In genomic region chr16:23513401-23513800, GRCm38 (mm10) we compare ENCODE assay signal across 26 mouse cellular contexts. TPM values are rescaled to one million over a fixed set of nuclear protein-coding genes. Genes with fewer than 3 reads are reported as not detected.
"Had no signal": no experiment of that assay in that cellular context is flagged by ENCODE, and none has a peak within 500 bp of the region (broad histone marks: within the 10 kb centered on the region; RNA-seq: fewer than 3 reads in every experiment).

No protein-coding gene starts in this region.

- H3K9ac ChIP-seq: heart, embryonic 12.5 days; hindbrain, embryonic 12.5 days; hindbrain, embryonic 14.5 days; intestine, embryonic 15.5 days; limb, embryonic 12.5 days; liver, embryonic 12.5 days had no signal

- H3K4me3 ChIP-seq: heart, embryonic 10.5 days; heart, embryonic 12.5 days; hindbrain, embryonic 10.5 days; hindbrain, embryonic 12.5 days; intestine, embryonic 15.5 days; layer of hippocampus, adult 2 months; left cerebral cortex, adult 2 months; limb, embryonic 10.5 days; limb, embryonic 12.5 days; liver, embryonic 12.5 days had no signal

- H3K4me1 ChIP-seq: hindbrain, embryonic 10.5 days; limb, embryonic 10.5 days; limb, embryonic 12.5 days had no signal

- H3K27me3 ChIP-seq: hindbrain, embryonic 12.5 days; intestine, embryonic 15.5 days; limb, embryonic 12.5 days; liver, embryonic 12.5 days had no signal

- DNase-seq: gastrocnemius, postnatal 14 days; gastrocnemius, postnatal 36 days; heart, adult 18-20 months; heart, postnatal 10 days; heart, postnatal 4 days; kidney, adult 18-20 months; kidney, adult 8-10 months; kidney, postnatal 10 days; kidney, postnatal 25 days; kidney, postnatal 4 days; liver had no signal

- H3K9me3 ChIP-seq: heart, embryonic 10.5 days; heart, embryonic 12.5 days; hindbrain, embryonic 10.5 days; hindbrain, embryonic 12.5 days; intestine, embryonic 15.5 days; limb, embryonic 10.5 days; limb, embryonic 12.5 days; liver, embryonic 12.5 days had no signal

- H3K27ac ChIP-seq: heart, embryonic 10.5 days; hindbrain, embryonic 10.5 days; hindbrain, embryonic 12.5 days; hindbrain, embryonic 14.5 days; intestine, embryonic 15.5 days; layer of hippocampus, adult 2 months; left cerebral cortex, adult 2 months; limb, embryonic 10.5 days; limb, embryonic 12.5 days; liver, embryonic 12.5 days had no signal

- ATAC-seq: hindbrain, embryonic 16.5 days; inflammation-experienced regulatory T-cells, adult 6 months; intestine, embryonic 15.5 days; intestine, postnatal 0 days; liver, embryonic 12.5 days had no signal

- H3K4me2 ChIP-seq: heart, embryonic 12.5 days; hindbrain, embryonic 12.5 days; hindbrain, embryonic 14.5 days; intestine, embryonic 15.5 days; limb, embryonic 12.5 days; liver, embryonic 12.5 days had no signal

- H3K36me3 ChIP-seq: heart, embryonic 10.5 days; heart, embryonic 12.5 days; intestine, embryonic 15.5 days; limb, embryonic 10.5 days; limb, embryonic 12.5 days had no signal

RNA-seq across cellular contexts. Expression of gene Masp1, which starts 7.2 kb away (rescaled TPM):
- total RNA-seq: granulocyte monocyte progenitor cell, adult 5-6 weeks had no signal
- polyA plus RNA-seq: inflammation-experienced regulatory T-cells, adult 6 months had no signal
